Mouse (Mus musculus) embryonic facial prominence, embryonic 10.5 days (tissue): ENCODE results near the gene C2cd4d. TPM values are rescaled to one million over a fixed set of nuclear protein-coding genes. Genes with fewer than 3 reads are reported as not detected.
A peak's percentile ranks its signal among the peaks of the same experiment; 100 is the strongest.

Experiments used
- DNase-seq: peaks from one replicate; pipeline ENCODE4 v3.0.0-alpha.2; 2017; ENCODE audit warnings: low spot score
- H3K27ac ChIP-seq: fragments of 300-500 bp; sonication (generic); replicated peaks from 2 replicates; pipeline ENCODE4 v1.5.1; 2016; ENCODE audit warnings: mild to moderate bottlenecking
- H3K27me3 ChIP-seq: fragments of 300-500 bp; sonication (generic); replicated peaks from 2 replicates; pipeline ENCODE4 v1.6.1; 2016; ENCODE audit warnings: low read depth, mild to moderate bottlenecking; ENCODE audit not compliant: poor library complexity, severe bottlenecking
- H3K36me3 ChIP-seq: fragments of 300-500 bp; sonication (generic); replicated peaks from 2 replicates; pipeline ENCODE4 v1.6.1; 2016; ENCODE audit warnings: mild to moderate bottlenecking, moderate library complexity
- H3K4me1 ChIP-seq: fragments of 300-500 bp; sonication (generic); 2 replicates; pipeline ENCODE4 v1.6.1; 2016
- H3K4me3 ChIP-seq: fragments of 300-500 bp; sonication (generic); 2 replicates; pipeline ENCODE4 v1.5.1; 2016; ENCODE audit warnings: mild to moderate bottlenecking, moderate library complexity
- H3K9me3 ChIP-seq: fragments of 300-500 bp; sonication (generic); 2 replicates; pipeline ENCODE4 v1.6.1; 2016; ENCODE audit warnings: mild to moderate bottlenecking
- WGBS: fragments of 180-500 bp; shearing (Covaris S2); methylation state at CpG from one replicate; pipeline ENCODE4 v1.1.7; 2016; 5-methylcytosine and 5-hydroxymethylcytosine counted together
- polyA plus RNA-seq: library from polyadenylated mRNA; unstranded; fragments of >200 nt; fragmentation: Nextera tagmentation; extraction: Ambion mirVana; gene quantifications from 2 replicates; pipeline ENCODE4 v1.2.1, GENCODE M21; 2016

Gene C2cd4d
- polyA plus RNA-seq, 1 experiment from 2014 or later: 0.30 TPM

DNA sequence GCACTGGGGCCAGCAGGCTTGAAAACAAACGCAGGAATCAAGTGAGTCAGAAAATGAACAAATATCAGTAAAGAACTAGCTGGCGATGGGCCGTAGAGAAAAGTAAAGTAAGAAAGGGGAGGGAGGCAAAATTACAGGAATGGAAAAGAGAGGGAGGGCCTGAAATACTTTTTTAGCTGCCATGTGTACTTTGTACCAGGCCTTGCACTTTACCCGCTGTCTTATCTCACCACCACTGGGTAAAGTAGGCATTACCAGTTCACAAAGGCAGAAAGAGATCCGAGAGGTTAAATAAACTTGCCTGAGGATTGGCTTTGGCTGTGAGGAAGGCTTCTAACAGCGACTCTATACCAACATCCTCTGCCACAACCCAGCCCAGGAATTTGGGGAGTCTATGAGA, 5.3 kb downstream of the C2cd4d start:
- H3K9me3 ChIP-seq: no peaks in the 10 kb centered on the region; the same call in 1 of the 2 replicates
- H3K4me3 ChIP-seq: no peak overlapping the region
- H3K27me3 ChIP-seq: peaks cover 58% of the 10 kb centered on the region
- DNase-seq: no peak
- 79% methylated on average over 6 of the region's 6 CpGs for WGBS
- no peaks in the 10 kb centered on the region for H3K36me3 ChIP-seq
- H3K27ac ChIP-seq: no peak overlapping the region
- peaks cover 19% of the 10 kb centered on the region for H3K4me1 ChIP-seq

DNA sequence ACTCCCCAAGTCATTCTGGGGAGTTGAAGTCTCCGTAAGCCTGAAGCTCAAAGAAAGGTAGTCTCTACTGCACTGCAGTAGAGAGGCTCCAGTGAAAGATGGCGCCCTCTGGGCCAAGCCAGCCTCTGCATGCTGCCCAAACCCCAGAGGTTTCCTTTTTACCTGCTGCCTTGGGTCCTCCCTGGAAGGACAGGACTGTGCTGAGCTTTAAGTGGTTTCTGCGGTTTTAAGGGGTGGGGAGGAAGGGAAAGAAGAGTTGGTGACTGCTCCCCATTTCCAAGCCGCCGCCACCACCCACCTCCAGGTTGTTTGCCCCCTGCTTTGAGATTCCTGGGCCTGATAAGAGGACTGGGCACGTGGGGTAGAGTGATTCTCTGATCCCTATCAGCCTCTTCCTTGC, 6.4 kb downstream of the C2cd4d start:
- no peak for DNase-seq
- Histone ChIP-seq H3K4me1 (peaks cover 26% of the 10 kb centered on the region), H3K27me3 (peaks cover 58% of the 10 kb centered on the region), H3K27ac (no peak overlapping the region), H3K36me3 (no peaks in the 10 kb centered on the region), H3K9me3 (no peaks in the 10 kb centered on the region), H3K4me3 (no peak overlapping the region)
- WGBS: 68% methylated on average over 6 of the region's 6 CpGs

- no peaks in the 10 kb centered on the region for H3K36me3 ChIP-seq
- no peaks in the 10 kb centered on the region for H3K9me3 ChIP-seq
- H3K27ac ChIP-seq: no peak overlapping the region
- no peak for DNase-seq
- 63% methylated on average over 2 of the region's 2 CpGs for WGBS
- peaks cover 57% of the 10 kb centered on the region for H3K27me3 ChIP-seq
- H3K4me1 ChIP-seq: peaks cover 31% of the 10 kb centered on the region
- H3K4me3 ChIP-seq: no peak overlapping the region
Measured at GRCm38 (mm10) chr3:94369709-94370108, 7.5 kb downstream of the C2cd4d start.

GRCm38 (mm10) chr3:94371637-94372036, 9.4 kb downstream of the C2cd4d start:
- WGBS: 8% methylated on average over 11 of the region's 11 CpGs
- Histone ChIP-seq H3K27me3 (peaks cover 54% of the 10 kb centered on the region), H3K4me1 (peaks cover 31% of the 10 kb centered on the region), H3K4me3 (peak overlapping the region; percentile 30), H3K27ac (no peak overlapping the region), H3K36me3 (no peaks in the 10 kb centered on the region), H3K9me3 (no peaks in the 10 kb centered on the region)
- DNase-seq: peak; percentile 18

GRCm38 (mm10) chr3:94372038-94372437, 9.8 kb downstream of the C2cd4d start:
- peaks cover 57% of the 10 kb centered on the region for H3K27me3 ChIP-seq
- DNase-seq: no peak
- H3K9me3 ChIP-seq: no peaks in the 10 kb centered on the region
- peaks cover 33% of the 10 kb centered on the region for H3K4me1 ChIP-seq
- WGBS: 0% methylated on average over 3 of the region's 3 CpGs
- H3K36me3 ChIP-seq: no peaks in the 10 kb centered on the region
- H3K4me3 ChIP-seq: peak overlapping the region; percentile 30
- H3K27ac ChIP-seq: no peak overlapping the region

GRCm38 (mm10) chr3:94372641-94373040, 10.4 kb downstream of the C2cd4d start, which contains the start of gene Rorc:
Rorc (plus strand) TSS chr3:94372794.
- H3K27ac ChIP-seq: no peak within 1 kb of the TSS
- peak within 1 kb of the TSS; percentile 37 for H3K4me3 ChIP-seq

GRCm38 (mm10) chr3:94373090-94373489, 10.9 kb downstream of the C2cd4d start:
- peak overlapping the region; percentile 37 for H3K4me3 ChIP-seq
- H3K27ac ChIP-seq: no peak overlapping the region
- peaks cover 65% of the 10 kb centered on the region for H3K27me3 ChIP-seq
- H3K9me3 ChIP-seq: no peaks in the 10 kb centered on the region
- peak; percentile 20 for DNase-seq
- 2% methylated on average over 10 of the region's 10 CpGs for WGBS
- H3K36me3 ChIP-seq: no peaks in the 10 kb centered on the region
- H3K4me1 ChIP-seq: peaks cover 36% of the 10 kb centered on the region

More at GRCm38 (mm10) chr3:94372641-94373040, 10.4 kb downstream of the C2cd4d start, which contains the start of gene Rorc:
- DNase-seq: no peak
- peaks cover 63% of the 10 kb centered on the region for H3K27me3 ChIP-seq
- H3K36me3 ChIP-seq: no peaks in the 10 kb centered on the region
- no peaks in the 10 kb centered on the region for H3K9me3 ChIP-seq
- peaks cover 36% of the 10 kb centered on the region for H3K4me1 ChIP-seq
- WGBS: 7% methylated on average over 5 of the region's 5 CpGs

DNA sequence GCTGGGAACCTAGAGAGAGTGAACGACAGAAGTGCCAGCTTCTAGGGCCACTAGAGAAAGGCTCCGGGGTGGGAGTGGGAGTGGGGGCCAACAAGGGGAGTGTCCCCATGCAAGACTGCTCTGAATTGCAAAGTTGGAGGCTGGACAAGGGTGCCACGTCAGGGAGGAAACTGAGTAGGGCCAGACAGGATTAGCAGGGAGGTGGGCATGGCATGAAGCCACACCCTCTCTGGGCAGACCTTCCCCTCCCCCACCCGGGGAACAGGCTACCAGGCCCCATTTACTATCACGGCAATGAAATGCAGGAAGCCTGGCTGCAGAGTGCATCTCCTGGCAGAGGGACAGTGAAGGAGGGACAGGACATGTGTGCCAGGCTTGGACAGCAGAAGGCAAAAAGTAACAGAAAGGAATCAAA, 11.4 kb downstream of the C2cd4d start:
- Histone ChIP-seq H3K27ac (no peak overlapping the region), H3K9me3 (no peaks in the 10 kb centered on the region), H3K36me3 (no peaks in the 10 kb centered on the region), H3K27me3 (peaks cover 65% of the 10 kb centered on the region), H3K4me3 (peak overlapping the region; percentile 37), H3K4me1 (peaks cover 36% of the 10 kb centered on the region)
- 2% methylated on average over 5 of the region's 5 CpGs for WGBS
- DNase-seq: peak; percentile 35

GRCm38 (mm10) chr3:94374636-94375035, 12.4 kb downstream of the C2cd4d start:
- Histone ChIP-seq H3K36me3 (no peaks in the 10 kb centered on the region), H3K9me3 (no peaks in the 10 kb centered on the region), H3K27me3 (peaks cover 63% of the 10 kb centered on the region), H3K27ac (no peak overlapping the region), H3K4me1 (peaks cover 37% of the 10 kb centered on the region), H3K4me3 (no peak overlapping the region)
- no peak for DNase-seq

DNA sequence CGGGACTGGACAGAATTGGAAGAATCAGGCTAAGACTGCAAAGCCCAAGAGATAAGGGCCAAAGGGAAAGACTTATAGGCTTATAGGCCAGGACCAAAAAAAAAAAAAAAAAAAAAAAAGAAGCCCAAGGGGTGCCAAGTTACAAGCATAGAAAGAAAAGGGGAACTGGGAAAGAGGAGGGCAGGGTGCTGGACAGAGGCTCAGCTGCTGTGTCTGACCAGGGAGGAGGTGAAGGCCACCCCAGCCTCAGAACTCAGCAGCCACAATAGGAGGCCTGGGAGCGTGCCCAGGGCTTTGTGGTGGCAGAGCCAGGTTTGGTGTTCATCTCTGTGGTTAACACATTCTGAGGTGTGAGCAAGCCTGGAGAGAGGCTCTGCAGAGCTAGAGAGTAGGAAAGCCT, 12.9 kb downstream of the C2cd4d start:
- no peak for DNase-seq
- H3K4me1 ChIP-seq: peaks cover 42% of the 10 kb centered on the region
- no peak overlapping the region for H3K27ac ChIP-seq
- H3K9me3 ChIP-seq: no peaks in the 10 kb centered on the region
- H3K36me3 ChIP-seq: no peaks in the 10 kb centered on the region
- whole genome bisulfite sequencing: 80% methylated on average over 2 of the region's 2 CpGs
- no peak overlapping the region for H3K4me3 ChIP-seq
- H3K27me3 ChIP-seq: peaks cover 63% of the 10 kb centered on the region

DNA sequence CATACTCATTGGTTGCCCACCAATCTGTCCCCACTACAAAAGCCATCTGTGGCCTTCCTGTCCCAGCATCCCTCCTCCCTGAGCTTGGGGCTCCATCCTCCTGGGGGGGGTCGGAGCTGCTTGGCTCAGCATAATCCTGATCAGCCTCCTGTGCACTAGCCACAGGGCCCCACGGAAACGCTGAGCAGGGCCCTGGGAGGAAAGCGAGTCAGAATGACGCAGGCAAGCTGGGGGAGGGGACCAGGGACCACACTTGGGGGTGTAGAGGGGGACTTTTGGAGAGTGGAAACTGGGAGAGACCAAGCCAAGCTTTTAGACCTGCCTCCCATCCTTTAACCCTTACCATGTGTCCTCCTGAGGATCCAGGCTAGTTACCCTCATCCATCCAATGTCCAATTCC, 13.6 kb downstream of the C2cd4d start:
- 55% methylated on average over 5 of the region's 5 CpGs for WGBS
- peaks cover 49% of the 10 kb centered on the region for H3K4me1 ChIP-seq
- H3K27me3 ChIP-seq: peaks cover 63% of the 10 kb centered on the region
- H3K9me3 ChIP-seq: no peaks in the 10 kb centered on the region
- DNase-seq: no peak
- no peak overlapping the region for H3K27ac ChIP-seq
- no peaks in the 10 kb centered on the region for H3K36me3 ChIP-seq
- H3K4me3 ChIP-seq: no peak overlapping the region

DNA sequence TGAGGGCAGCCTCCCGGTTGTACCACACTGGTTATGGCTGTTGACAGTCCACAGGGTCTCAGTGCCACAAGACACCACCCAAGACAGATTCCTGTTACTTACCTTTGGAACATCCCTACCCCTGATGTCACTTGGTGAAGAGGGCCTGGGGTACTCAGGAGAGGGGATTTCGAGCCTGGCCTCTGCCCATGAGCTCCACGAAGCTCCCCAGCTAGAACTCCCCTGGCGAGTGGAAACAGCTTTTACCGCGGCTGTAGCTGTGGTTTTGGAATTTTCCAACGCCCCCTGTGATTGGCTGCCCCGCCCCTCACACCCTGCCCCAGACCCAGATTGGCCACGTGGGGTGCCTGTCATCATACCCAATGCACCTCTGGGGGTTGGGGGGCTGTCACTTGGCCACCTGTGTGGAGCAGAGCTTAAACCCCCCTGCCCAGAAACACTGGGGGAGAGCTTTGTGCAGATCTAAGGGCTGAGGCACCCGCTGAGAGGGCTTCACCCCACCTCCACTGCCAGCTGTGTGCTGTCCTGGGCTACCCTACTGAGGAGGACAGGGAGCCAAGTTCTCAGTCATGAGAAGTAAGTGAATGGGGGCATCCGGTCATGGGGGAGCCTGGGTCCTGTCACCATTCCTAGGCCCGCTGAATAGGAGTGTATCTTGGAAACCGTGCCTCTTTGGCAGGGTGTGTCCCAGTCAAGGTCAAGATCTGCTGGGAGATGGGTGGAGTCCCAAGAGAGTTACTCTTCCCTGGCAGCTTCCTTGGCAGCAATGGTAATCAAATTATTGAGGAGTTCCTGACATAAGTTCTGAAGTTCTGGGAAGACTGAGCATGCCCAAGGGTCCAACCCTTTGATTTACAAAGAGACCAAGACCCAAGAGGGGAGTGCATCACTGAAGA, 15.0 kb downstream of the C2cd4d start:
- WGBS: 20% methylated on average over 13 of the region's 13 CpGs
- Histone ChIP-seq H3K27ac (no peak overlapping the region), H3K4me3 (no peak overlapping the region), H3K36me3 (no peaks in the 10 kb centered on the region), H3K27me3 (peaks cover 54% of the 10 kb centered on the region), H3K4me1 (peaks cover 40% of the 10 kb centered on the region), H3K9me3 (no peaks in the 10 kb centered on the region)
- no peak for DNase-seq
